Mouse (Mus musculus) ES-E14 (cell line): ENCODE measurements at regions not wholly inside any gene's neighbourhood (a gene's known extent, or its start where the extent isn't known, plus 50 kb on each side); places are given as distances from the start of the nearest gene placed in this dataset.

ENCODE experiments used
- DNase-seq: peaks from one replicate; pipeline ENCODE4 v3.0.0-alpha.2; 2013; ENCODE audit warnings: low read depth, low spot score
- H3K27ac ChIP-seq: 2 replicates; pipeline ENCODE4 v1.5.1; 2012; ENCODE audit warnings: low read depth, mild to moderate bottlenecking, low read length, moderate library complexity, mixed read lengths; ENCODE audit not compliant: poor library complexity, insufficient read depth, severe bottlenecking
- H3K36me3 ChIP-seq: 2 replicates; pipeline ENCODE4 v1.6.1; 2012; ENCODE audit warnings: mild to moderate bottlenecking, low read length, moderate library complexity, mixed read lengths; ENCODE audit not compliant: control insufficient read depth, poor library complexity, insufficient read depth, severe bottlenecking
- H3K4me1 ChIP-seq, 2 experiments: fragments of 150-350 bp in 1 of 2; sonication (generic) in 1 of 2; 2 replicates each; pipeline ENCODE4 v1.6.1; 2012; ENCODE audit warnings: low read length in 2 of 2, mild to moderate bottlenecking in 1 of 2, mixed read lengths in 1 of 2; ENCODE audit not compliant: control insufficient read depth in 2 of 2, insufficient read depth in 2 of 2, poor library complexity in 1 of 2
- H3K4me3 ChIP-seq, 2 experiments: fragments of 150-350 bp in 1 of 2; sonication (generic) in 1 of 2; 2 replicates each; pipeline ENCODE4 v1.5.1; 2012; ENCODE audit warnings: low read length in 2 of 2, low read depth in 1 of 2, mild to moderate bottlenecking in 1 of 2, mixed read lengths in 1 of 2; ENCODE audit not compliant: insufficient read depth in 1 of 2, poor library complexity in 1 of 2, severe bottlenecking in 1 of 2
- H3K9ac ChIP-seq: 2 replicates; pipeline ENCODE4 v1.6.1; 2012; ENCODE audit warnings: low read depth, mild to moderate bottlenecking, low read length, mixed read lengths; ENCODE audit not compliant: poor library complexity, insufficient read depth, severe bottlenecking
- H3K9me3 ChIP-seq: fragments of 150-350 bp; sonication (generic); 2 replicates; pipeline ENCODE4 v1.6.1; 2012; ENCODE audit warnings: low read depth, mild to moderate bottlenecking, low read length; ENCODE audit not compliant: control insufficient read depth, insufficient read depth
- CHD2 ChIP-seq: IDR thresholded peaks from 2 replicates; pipeline ENCODE4 v1.6.1; 2014; ENCODE audit warnings: mild to moderate bottlenecking, low read depth, low read length, inconsistent platforms
- HCFC1 ChIP-seq: IDR thresholded peaks from 2 replicates; pipeline ENCODE4 v1.6.1; 2012; ENCODE audit warnings: low read length, inconsistent platforms, borderline replicate concordance; ENCODE audit not compliant: insufficient read depth
- MAFK ChIP-seq: IDR thresholded peaks from 2 replicates; pipeline ENCODE4 v1.6.1; 2014; ENCODE audit warnings: mild to moderate bottlenecking, low read depth, low read length, inconsistent platforms; ENCODE audit not compliant: insufficient read depth
- ZC3H11A ChIP-seq: IDR thresholded peaks from 2 replicates; pipeline ENCODE4 v1.6.1; 2012; ENCODE audit warnings: low read depth, mild to moderate bottlenecking, inconsistent platforms, low read length, borderline replicate concordance
- ZNF384 ChIP-seq: IDR thresholded peaks from 2 replicates; pipeline ENCODE4 v1.6.1; 2012; ENCODE audit warnings: low read depth, low read length, inconsistent platforms
- in situ Hi-C, 2 experiments: fragments of 600-800 bp; cut with MboI; formaldehyde crosslinking; loops; one replicate each; pipeline ENCODE4 v1.15.1; 2025; ENCODE audit warnings: low sequenced_read_pairs in 2 of 2, inconsistent platforms in 1 of 2; ENCODE audit not compliant: unreplicated experiment in 2 of 2

DNA sequence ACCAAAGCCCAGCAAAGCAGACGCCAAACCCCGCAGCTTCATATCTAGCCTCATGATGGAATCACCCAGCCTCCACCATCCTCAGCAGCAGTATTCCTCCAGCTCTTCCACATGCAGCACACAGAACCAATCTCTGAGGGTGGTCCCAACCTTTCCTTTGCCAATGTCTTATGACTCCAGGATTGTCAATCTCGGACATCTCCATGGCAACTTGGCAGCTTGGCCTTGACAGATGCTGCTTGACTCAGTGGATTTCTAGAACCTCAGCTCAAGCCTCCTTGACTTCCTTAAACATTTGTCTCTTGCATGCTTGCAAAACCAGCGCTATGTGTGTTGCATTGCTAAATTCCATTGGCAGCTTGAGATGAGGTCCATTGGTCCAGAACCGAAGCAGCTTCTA, 96.8 kb upstream of the Plcl2 start:
- in situ Hi-C loops = no loop called here
- Histone ChIP-seq H3K9me3 (no peaks in the 10 kb centered on the region), H3K36me3 (no peaks in the 10 kb centered on the region), H3K4me3 (no peak overlapping the region), H3K27ac (no peak overlapping the region), H3K9ac (no peak overlapping the region), H3K4me1 (no peaks in the 10 kb centered on the region)
- TF ChIP-seq CHD2 (no peak), ZNF384 (no peak), MAFK (no peak), ZC3H11A (no peak), HCFC1 (no peak)
- DNase-seq = no peak

DNA sequence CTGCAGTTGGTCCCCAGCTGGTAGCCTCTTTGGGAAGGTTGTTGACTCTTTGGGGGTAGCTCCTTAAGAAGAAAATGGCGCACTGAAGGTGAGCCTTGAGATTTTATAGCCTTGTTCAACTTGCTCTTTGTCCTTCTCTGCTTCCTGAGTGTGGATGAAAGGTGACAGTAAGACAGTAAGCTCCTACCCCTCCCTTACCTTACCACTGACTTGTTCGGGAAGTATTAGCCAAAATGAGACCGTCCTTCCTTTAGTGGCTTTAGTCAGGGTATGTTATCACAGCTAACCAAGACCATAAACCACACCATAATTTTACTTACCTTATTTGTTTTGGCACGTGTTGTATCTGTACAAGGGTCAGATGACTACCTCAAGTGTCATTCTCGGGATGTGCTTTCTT, 95.3 kb upstream of the Plcl2 start:
- in situ Hi-C loops = no loop called here
- H3K27ac ChIP-seq = no peak overlapping the region
- no peak overlapping the region for H3K9ac ChIP-seq
- H3K9me3 ChIP-seq = no peaks in the 10 kb centered on the region
- no peak for DNase-seq
- no peaks in the 10 kb centered on the region for H3K36me3 ChIP-seq
- H3K4me3 ChIP-seq = no peak overlapping the region
- TF ChIP-seq MAFK (no peak), HCFC1 (no peak), CHD2 (no peak), ZC3H11A (no peak), ZNF384 (no peak)
- H3K4me1 ChIP-seq = no peaks in the 10 kb centered on the region

DNA sequence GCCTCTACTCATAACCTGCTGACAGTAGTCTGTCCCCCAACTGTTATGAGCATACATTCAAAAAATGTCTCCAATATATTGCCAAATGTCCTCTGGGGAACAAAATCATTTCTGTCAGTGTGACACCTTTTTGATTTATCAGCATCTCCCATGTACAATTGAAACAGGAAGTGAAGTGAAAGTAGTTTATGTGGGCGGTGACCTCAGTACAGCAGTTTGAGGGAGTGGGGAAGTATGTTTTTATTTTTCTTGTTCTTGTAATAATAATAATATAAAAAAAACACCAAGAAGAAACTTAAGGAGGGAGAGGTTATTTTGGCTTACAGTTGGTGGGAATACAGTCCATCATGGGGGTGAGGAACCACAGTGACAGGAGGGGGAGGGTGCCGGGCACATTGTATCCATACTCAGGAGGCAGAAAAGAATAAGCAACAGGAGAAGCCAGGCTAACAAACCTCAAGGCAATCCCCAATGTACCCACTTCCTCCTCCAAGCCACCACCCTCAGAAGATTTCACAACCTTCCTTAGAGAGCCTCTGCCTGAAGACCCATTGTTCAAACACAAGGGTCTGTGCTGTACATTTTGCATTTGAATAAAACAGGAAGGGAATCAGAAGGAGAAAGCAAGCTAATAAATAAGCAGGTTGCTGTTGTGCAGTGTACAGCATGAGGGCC, 93.7 kb upstream of the Plcl2 start:
- Histone ChIP-seq H3K4me3 (no peak overlapping the region), H3K27ac (no peak overlapping the region), H3K36me3 (no peaks in the 10 kb centered on the region), H3K9me3 (no peaks in the 10 kb centered on the region), H3K4me1 (no peaks in the 10 kb centered on the region), H3K9ac (no peak overlapping the region)
- TF ChIP-seq MAFK (no peak), ZNF384 (no peak), ZC3H11A (no peak), HCFC1 (no peak), CHD2 (no peak)
- in situ Hi-C loops = no loop called here
- DNase-seq = no peak

DNA sequence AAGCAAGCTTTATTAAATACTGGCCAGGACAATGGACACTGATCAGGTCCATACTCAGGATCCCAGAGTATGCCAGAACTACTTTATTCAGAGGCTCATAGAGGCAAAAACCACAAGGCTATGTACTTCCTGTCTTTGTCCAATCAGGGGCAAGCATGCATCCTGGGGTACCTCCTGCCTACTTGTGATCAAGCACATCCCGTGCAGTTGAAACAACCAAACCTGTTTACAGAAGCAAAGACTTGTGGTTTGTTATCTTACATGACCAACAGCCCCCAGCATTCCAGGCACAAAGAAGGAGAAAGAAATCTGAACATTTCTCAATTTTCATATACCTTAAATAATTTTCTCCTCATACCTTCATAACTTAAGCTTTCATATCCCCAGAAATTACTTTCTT, 93.1 kb upstream of the Plcl2 start:
- no peak overlapping the region for H3K9ac ChIP-seq
- TF ChIP-seq CHD2 (no peak), HCFC1 (no peak), ZC3H11A (no peak), ZNF384 (no peak), MAFK (no peak)
- in situ Hi-C loops = no loop called here
- no peaks in the 10 kb centered on the region for H3K9me3 ChIP-seq
- no peak overlapping the region for H3K27ac ChIP-seq
- H3K4me1 ChIP-seq = no peaks in the 10 kb centered on the region
- H3K4me3 ChIP-seq = no peak overlapping the region
- DNase-seq = no peak
- no peaks in the 10 kb centered on the region for H3K36me3 ChIP-seq

DNA sequence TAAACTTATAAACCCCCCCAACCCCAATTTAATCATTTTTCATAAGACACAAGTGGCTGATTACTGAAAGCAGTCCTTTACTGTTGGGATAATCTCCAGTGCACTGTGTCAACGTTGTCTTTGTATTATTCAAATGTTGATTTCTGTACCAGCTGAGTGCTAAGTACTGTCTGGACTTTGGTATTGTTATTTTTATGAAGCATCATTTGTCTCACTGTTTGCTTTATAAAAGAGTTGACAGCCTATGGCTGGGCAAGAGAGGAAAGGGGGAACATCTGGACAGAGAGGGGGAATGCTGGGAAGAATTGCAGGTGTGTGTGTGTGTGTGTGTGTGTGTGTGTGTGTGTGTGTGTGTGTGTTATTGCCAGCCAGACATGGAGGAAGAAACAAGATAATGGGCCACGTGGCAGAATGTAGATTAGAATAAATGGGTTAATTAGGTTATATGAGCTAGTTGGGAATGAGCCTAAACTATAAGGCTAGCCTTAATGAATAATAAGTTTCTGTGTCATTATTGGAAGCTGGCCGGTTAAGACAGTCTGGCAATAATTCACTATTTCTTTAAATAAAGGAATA, 92.6 kb upstream of the Plcl2 start:
- no peak overlapping the region for H3K27ac ChIP-seq
- H3K9me3 ChIP-seq = no peaks in the 10 kb centered on the region
- H3K4me3 ChIP-seq = no peak overlapping the region
- TF ChIP-seq MAFK = no peak
- no peak for TF ChIP-seq HCFC1
- no peaks in the 10 kb centered on the region for H3K36me3 ChIP-seq
- no peak overlapping the region for H3K9ac ChIP-seq
- in situ Hi-C loops = no loop called here
- DNase-seq = no peak
- H3K4me1 ChIP-seq = no peaks in the 10 kb centered on the region
